Mouse (Mus musculus) kidney, postnatal 10 days (tissue): ENCODE measurements around the gene Hacd2.
A peak's percentile ranks its signal among the peaks of the same experiment; 100 is the strongest.

ENCODE experiments used
- DNase-seq: peaks from one replicate; pipeline ENCODE4 v3.0.0; 2021; ENCODE audit warnings: mixed read lengths

Gene Hacd2

DNA sequence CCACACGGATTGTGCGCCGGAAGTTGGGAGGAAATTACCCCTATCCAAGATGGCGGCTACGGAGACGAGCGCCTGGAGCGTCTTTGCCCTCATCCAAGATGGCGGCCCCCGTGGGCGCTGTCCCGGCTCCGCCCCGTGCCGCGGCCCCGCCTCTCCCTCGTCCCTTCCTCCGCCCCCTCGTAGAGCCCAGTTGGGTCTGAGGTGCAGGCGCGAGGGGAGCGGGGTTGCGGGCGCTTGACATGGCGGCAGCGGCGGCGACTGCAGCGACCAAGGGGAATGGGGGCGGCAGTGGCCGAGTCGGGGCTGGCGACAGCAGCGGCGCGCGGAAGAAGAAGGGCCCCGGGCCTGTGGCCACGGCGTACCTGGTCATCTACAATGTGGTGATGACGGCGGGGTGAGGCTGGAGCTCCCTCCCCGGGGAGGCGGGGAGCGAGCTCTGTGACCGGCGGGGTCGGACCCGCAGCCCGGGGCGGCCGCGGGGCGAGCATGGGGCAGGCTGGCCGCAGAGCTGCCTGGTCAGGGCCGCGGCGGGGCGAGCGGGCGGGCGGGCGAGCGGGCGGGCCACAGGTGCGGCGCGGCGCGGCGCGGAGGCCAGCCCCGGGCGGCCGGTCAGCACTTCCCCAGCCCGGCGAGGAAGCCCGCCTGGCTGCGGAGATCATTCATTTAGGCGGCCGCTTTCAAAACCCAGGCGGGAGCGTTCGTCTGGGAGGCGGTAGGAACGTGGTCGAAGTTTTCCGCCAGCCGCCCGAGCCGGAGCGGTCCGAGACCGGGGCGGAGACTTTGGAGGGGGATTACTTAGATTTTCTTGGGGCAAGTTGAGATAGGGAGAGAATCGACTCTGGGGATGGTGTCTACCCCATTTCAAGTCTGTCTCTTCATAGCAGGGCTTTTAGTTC is at the start of gene Hacd2:
TSS of gene Hacd2 (plus strand) at position 187 of the 896 bp plus-strand sequence.
- peak; percentile 97 for DNase-seq

DNA sequence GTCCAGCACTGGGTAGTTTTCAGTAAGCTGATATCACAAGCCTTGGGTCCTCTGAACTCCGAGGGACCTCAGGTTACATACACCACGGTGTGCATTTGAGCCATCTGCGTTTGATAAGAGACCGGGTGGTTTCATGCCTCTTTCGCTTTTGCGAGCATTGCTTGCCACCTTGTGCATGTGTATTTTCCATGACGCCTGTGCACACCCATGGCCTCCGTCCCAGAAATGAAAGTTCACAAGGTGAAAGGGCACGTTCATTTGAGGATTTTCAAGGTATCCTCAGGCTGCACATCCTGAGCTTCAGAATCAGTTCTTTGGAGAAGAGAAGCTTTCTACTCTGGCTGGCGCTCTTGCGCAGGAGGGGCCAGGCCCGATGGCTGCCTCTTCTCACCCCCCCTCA is 49.8 kb upstream of the Hacd2 start:
- no peak for DNase-seq

DNA sequence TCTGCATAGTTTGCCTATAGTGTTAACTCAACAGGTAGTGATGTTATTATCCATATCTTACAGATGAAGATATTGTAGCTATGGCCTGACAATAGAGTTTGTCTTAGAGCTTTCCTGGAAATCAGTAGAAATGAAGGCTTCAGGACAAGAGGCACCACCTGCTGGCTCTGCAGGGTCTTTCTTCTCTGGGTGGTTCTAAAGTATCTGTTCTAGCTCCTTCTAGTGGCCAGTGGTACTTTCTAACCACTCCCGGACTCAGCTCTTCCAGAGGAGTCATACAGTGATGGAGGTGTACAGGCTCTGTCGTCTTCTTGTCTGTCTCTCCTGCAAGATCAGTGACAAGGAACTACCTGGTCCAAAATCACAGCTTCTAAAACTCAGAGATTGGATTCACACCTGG is 46.7 kb upstream of the Hacd2 start:
- peak; percentile 42 for DNase-seq

DNA sequence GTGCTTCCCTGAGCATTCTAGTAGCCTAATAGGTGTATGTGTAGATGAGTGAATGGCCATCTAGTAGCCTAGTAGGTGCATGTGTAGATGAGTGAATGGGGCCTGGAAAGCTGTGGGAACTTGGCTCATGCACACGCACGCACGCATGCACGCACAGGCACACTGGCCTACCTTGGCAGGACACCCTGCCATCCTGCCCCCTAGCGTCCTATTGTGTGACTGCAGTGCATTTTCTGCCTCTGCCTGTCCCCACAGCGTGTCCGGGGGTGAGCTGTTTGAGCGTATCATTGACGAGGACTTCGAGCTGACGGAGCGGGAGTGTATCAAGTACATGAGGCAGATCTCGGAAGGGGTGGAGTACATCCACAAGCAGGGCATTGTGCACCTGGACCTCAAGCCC is 45.6 kb upstream of the Hacd2 start:
- peak; percentile 49 for DNase-seq

DNA sequence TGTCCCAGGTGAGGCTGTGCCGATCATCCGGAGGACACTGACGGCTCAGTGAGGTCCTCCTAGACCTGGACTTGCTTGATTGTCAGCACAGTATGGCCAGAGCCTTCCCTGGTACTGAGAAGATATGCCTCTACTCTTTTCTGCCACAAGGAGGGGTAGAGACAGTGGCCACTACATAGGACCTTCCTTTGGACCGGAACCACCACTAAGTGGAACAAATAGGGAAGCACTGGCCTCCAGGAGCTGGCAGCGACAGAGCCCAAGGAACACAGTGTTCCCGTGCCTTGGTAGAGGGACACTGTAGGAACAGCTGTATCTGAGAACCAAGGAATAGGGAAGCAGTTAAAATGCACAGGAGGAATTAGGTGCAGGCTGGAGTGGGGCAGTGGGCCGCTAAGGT is 44.2 kb upstream of the Hacd2 start:
- DNase-seq, result no peak

DNA sequence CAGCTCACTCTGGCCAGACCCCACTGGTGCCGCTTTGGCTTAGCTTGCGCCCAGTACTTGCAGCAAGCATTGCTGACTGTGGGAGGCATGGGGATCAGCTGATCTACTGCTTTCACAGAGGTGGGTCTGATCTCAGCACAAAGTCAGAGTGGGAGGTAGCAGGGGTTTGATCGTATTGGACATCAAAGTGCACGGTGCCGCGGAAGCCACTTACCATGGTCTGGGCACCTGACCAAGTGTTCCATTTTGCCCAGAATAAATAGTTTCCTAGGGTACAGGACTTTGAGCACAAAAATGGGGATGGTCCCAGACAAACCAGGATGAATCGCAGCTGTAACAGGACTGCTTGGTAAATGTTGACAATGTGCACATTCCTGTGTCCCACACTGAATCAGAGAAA is 41.2 kb upstream of the Hacd2 start:
- no peak for DNase-seq

DNA sequence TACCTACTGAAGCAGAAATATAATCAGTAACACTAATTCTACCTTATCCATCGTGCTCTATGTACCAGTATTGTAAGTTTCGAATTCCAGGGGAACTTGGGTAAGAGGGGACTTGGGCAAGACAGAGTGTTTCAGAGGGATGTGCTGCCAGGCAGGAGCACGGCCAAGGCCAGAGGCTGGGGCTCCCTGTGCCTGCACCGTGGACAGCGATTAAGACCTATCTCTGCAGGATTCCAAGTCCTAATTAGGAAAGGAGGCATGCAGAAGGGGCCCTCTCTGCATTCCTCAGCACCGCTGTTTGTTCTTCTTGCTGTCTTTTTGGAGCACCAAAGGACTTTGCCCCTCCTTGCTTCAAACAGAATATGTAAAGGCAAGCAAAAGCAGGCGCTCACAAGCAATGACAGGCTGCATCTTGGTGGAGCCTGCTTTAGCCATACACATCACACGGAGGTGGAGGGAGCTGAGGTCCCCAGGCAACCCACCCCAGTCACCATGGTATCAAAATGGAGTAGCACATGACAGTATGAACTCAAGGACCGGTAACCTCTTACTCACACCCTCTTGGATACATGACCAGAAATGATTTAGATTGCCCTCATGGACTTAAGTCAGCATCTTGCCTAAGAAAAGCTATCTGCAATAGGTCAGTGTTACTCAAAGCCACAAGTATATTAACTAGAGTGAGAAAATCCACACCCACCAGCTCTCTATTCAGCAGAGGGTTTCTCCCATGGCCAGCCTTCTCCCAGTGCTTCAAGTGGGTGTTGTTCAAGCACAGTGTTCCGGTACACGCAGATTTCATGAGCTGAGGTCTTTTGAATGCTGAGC is 37.8 kb upstream of the Hacd2 start:
- no peak for DNase-seq

DNA sequence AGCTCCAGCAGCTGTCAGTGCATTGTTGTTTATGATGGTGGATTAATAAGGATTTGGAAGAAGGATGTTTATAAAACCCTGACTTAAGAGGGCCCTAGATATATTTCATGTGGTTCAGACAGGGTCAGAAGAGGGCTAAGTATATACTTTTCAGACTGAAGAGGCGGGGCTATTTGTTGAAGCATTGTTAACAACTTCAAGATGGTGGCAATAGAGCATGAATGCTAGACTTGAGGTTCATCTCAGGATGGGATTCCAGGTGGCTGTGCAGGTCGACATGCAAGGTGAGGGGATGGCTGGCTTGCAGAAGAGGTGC is 37.2 kb upstream of the Hacd2 start:
- DNase-seq, result no peak

DNA sequence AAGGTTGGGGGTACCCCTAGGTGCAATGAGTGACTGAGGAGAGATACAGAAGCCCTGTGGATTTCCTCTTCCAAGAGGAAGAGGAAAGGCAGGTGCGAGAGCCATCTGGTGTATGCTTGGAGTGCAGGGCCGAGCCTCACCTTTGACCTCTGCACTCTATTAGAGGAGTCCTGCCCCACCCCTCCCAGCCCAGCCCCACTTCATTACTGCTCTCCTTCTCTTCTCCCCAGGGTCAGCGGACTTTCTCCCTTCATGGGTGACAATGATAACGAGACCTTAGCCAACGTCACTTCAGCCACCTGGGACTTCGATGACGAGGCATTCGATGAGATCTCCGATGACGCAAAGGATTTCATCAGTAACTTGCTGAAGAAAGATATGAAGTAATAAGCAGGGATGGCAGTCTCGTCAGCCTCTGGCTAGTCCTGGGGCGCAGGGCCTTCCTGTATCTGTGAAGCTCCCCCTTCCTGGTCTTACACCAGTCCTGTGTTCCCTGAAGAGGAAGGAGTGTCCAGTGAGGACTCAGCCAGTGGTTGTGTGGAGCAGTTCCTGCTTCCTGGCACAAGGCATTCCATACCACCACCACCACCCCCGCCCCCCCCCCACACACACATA is 35.9 kb upstream of the Hacd2 start:
- no peak for DNase-seq

DNA sequence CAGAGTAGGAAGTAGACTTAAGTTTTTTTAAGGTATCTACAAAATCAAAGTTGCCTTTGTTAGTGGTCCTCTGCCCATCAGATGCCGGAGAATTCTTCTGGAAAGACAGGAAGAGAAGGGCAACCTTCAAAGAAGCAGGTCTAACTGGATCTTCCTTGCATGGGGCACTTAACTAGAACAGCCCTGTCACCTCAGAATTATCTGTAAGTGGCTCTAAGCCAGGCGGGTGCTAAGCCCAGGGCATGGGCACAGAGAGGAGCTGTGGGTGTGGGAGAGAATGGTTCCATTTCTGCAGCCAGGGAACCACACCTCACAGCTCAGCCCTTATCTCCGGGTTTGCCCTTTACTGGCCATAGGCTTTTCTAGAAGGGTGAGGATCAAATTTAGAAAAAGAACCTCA is 30.9 kb upstream of the Hacd2 start:
- no peak for DNase-seq

DNA sequence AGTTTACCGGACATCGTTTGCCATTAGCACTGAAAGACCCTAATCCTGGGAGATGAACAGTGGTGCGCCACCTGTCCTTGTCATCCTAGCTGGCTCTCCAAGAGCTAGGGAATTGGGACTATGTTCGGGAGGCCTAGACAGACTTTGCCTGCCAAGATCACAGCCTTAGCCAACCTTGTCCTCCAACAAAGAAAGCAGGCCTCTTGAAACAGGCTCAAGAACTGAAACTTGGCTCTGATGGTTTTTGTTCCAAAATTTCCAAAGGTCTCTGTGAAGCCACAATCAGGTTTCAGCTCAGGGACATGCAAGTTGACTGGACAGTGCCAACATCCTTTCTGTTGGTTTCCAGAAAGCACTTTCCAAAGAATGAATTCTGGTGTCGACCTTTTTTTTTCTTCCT is 29.4 kb upstream of the Hacd2 start:
- no peak for DNase-seq

DNA sequence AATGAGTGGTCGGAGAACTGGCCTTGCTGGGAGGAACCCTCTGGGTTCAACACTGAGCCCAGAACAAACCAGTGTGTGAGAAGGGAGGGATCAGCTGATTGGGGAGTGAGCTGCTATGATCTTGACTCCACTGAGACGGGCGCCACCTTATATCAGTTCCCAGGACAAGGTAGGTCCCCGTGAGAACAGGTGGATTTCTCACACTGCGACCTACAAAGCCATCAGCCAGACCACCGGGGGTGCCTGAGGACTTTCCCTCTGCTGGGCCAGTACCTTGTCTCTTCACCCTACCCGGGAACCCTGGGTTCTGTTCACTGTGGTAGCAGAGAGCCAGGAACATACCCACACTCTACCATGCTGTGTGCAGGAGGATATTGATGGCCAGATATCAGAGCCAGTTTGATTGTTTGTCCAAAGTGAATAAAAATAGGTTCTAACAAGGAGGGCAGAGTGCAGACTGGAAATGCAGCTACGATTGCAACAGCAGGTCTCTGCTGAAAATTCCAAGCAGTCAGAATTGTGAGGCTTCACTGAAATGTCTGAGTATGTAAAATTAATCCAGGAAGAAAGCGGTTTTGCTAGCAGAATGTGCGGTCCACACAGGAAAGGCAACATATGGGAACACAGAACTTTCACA is 28.4 kb upstream of the Hacd2 start:
- DNase-seq, result no peak

DNA sequence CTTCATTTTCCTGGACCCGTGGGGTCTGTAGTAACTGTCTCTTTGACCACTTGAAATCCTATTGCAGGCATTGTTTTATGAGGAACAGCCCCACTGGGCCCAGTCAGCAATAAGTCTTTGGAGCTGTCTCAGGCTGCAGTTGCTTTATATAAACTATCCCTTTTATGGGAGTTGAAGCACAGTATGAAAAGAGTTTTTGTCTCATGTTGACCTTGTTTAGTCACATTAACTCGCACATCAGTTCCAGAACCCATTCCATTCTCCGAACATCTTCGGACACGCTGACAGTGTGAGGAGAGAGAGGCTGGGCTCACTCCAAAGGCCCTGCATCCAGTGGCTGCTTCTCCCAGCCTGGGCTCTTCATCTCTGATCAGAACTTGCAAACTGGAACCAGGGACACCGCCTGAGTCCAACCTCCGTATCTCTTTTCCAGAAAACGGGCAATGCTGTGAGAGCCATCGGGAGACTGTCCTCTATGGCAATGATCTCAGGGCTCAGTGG is 27.5 kb upstream of the Hacd2 start:
- peak; percentile 49 for DNase-seq

DNA sequence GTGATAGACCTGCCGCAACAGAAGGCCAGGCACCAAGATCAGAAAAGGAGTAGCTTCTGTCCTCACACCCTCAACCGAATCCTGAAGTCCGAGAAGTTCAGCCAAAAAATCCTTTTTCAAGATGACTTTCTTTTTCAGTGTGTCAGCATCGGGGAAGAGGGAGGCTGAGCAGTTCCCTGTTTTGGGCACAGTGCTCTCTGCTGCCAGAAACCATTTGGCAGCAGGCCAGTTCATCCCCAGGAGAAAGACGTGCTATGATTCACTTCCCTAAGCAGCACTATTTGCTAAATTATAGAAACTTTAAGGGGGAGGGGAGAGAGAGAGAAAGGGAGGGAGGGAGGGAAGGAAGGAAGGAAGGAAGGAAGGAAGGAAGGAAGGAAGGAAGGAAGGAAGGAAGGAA is 26.1 kb upstream of the Hacd2 start:
- peak; percentile 82 for DNase-seq

DNA sequence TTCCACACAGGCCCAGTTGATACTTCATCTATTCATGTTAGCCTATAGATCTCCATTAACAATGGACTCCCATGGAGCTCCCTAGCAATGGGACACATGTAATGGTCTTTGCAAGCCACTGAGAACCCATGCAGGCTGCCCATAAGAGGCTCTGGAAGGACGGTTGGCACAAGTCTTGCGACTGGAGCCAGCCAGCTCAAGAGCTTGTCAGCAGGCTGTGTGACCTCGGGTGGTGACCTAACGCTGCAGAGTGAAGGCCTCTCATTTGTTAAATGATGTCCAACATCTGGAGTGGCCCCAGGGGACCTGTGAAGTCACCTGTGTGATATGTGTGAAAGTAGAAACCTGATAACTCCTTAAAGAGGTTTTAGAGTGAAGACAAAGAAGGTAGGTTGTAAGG is 25.2 kb upstream of the Hacd2 start:
- no peak for DNase-seq

DNA sequence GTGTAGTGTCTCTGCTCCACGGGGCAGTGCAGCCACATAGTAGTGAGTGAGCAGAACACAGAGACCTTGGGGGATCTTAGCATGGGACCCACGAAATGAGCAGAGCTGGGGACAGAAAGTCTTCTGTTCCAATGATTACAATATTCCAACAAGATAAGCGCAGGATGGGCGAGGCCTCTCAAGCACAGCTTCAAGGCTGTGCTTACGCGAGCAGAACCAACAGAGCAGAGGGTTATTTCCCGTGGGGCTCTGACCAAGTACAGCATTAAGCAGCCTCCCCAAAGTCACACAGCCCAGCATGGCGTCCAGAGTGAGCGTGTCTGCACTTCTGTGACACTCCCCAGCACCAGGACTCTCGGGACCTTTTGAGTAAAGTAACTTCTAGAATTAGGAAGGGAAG is 24.7 kb upstream of the Hacd2 start:
- DNase-seq, result no peak

DNA sequence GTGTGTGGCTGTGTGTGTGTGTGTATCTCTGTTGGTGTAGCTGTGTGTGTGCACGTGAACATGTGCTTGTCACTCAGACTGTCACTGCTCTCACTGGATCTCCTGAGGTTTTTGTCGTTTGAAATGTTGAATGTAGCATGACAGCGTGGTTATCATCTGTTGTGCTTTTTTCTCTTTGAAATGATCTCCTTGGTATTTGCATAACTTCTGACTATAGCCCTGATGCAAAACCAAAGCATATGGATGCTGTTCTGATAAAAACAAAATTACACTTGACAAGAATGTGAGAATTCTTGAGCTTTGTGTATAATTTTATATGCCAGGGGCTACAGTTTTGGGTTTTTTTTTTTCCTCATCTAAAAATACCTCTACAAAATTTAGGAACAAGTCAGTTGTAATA is 23.2 kb upstream of the Hacd2 start:
- no peak for DNase-seq

DNA sequence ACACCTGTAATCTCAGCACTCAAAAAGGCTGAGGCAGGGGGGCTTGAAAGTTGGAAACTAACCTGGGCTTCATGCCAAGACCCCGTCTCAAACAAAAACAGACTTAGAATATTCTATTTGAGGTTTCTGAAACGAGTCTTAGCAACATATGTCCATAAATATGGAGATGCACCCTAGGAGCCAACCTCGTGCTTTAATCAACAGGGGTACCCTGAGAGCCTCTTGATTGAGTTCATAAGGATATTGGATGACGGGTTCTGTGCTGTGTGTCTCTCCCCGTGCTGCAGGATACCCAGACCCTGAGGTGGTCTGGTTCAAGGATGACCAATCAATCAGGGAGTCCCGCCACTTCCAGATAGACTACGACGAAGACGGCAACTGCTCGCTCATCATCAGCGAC is 22.2 kb upstream of the Hacd2 start:
- no peak for DNase-seq

DNA sequence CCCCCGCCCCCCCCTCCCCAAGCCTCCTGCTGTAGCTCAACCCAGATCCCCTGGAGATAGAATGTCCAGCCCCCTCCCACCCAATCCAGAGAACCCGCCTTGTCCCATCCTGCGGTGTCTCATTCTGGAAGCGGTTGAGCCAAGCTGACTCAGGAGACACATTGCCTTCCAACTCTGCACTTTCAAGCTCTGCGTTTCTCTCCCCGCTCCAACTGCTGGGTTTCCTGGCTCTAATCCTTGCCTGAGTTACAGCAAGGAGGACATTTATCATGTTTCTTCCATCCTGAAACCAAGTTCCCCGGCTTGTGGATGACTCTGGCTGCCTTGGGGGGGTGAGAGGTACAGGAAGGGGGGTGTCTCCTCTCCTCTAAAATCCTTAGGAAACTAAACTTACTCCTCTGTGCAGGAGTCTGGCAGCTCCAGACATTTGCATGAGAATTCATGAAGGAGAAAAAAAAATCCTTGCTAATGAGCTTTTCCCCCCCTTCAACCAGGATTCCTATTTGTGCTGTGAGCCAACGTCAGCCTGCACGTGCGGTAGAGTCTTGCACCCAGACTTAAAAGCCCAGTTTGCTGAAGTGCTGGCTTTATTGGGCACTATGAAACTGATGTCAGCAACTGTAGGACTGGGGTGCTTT is 21.2 kb upstream of the Hacd2 start:
- DNase-seq, result peak; percentile 33

DNA sequence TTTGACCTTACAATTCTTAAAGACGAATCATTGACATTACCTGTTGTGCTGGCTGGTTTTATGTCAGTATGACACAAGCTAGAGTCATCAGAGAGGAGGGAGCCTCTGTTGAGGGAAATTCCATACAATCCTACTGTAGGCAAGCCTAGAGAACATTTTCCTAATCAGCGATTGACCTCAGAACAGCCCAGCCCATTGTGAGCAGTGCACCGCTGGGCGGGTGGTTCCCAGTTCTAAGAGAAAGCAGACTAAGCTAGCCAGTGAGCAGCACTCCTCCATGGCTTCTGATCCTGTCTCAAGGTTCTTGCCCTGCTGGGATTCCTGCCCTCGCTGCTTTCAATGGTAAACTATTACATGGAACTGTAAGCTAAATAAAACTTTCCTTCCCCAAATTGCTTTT is 17.9 kb upstream of the Hacd2 start:
- DNase-seq, result no peak

DNA sequence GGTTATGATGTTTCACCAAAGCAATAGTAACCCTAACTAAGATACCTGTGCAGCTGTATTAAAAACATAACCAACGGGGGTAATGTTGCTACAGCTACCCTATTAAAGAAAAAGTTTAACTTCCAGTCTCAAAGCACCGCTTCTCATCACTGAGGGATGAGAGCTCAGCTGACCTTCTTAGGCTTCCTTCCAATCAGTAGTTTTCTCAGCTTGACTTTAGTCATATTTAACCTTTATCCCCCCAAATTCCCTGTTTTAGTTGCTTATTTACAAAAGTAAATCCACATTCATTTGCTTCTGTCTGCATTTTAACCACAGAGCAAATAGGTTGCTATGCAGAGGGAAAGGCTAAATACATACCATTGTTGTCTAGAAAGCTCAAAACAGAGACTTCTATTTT is 17.5 kb upstream of the Hacd2 start:
- no peak for DNase-seq

DNA sequence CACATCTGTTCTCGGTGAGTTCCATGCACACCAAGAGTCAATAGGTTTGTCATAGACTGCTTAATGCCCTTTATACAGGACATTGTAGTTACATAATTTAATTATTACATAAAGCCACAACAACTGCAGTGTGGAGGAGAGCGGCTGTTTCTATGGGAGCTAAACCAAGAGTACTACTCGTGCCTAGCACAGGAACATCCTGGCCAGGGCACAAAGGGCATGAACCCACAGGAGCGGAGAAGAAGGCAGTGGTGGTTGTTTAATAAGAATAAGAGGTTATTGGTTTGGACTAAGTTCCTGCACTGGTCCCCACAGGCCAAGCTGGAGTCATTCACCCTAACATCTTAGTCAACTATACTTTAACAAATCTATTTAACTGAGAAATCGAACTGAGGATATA is 16.0 kb upstream of the Hacd2 start:
- DNase-seq, result no peak

DNA sequence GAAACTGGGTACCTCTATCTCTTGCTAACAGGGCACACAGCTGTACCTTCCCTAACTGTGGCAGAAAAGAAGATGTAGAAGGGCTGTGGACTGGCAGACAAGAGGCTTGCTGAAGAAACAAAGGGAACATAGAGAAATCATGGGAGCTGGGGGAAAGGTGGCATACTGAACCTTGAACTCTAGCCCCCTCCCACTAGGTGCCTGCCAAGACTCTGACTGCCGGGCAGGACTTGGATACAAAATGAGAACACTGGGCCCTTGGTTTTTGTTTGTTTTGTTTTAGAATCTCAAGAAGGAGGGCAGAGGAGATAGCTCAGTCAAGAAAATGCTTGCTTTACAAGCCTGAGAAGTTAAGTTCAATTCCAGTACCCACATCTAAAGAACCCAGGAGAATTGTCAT is 14.9 kb upstream of the Hacd2 start:
- no peak for DNase-seq
